Mouse (Mus musculus) heart, postnatal 0 days (tissue): Measurements from ENCODE around the gene Hsf5. TPM values are rescaled to one million over a fixed set of nuclear protein-coding genes. Genes with fewer than 3 reads are reported as not detected.

Source experiments
- ATAC-seq: fragments of 200-750 bp; cut with Nextera tagmentation; 2 replicates; pipeline ENCODE4 v1.8.0; 2017; ENCODE audit warnings: low read depth, moderate number of reproducible peaks, moderate library complexity; ENCODE audit not compliant: insufficient read depth
- DNase-seq: peaks from one replicate; pipeline ENCODE4 v3.0.0-alpha.2; 2016; ENCODE audit warnings: low spot score
- H3K27ac ChIP-seq: fragments of 300-500 bp; sonication (generic); 2 replicates; pipeline ENCODE4 v1.5.1; 2014; ENCODE audit warnings: low read depth, mild to moderate bottlenecking
- H3K27me3 ChIP-seq: fragments of 300-500 bp; sonication (generic); 2 replicates; pipeline ENCODE4 v1.6.1; 2014; ENCODE audit warnings: low read length, mixed read lengths; ENCODE audit not compliant: control insufficient read depth, insufficient read depth
- H3K36me3 ChIP-seq: fragments of 300-500 bp; sonication (generic); replicated peaks from 2 replicates; pipeline ENCODE4 v1.6.1; 2014; ENCODE audit warnings: low read length, mixed read lengths; ENCODE audit not compliant: control insufficient read depth, insufficient read depth
- H3K4me1 ChIP-seq: fragments of 300-500 bp; sonication (generic); 2 replicates; pipeline ENCODE4 v1.6.1; 2014; ENCODE audit warnings: antibody characterized with exemption; ENCODE audit not compliant: control insufficient read depth, insufficient read depth
- H3K4me2 ChIP-seq: fragments of 300-500 bp; sonication (generic); 2 replicates; pipeline ENCODE4 v1.6.1; 2014; ENCODE audit warnings: low read depth, mild to moderate bottlenecking, low read length, moderate library complexity
- H3K4me3 ChIP-seq: fragments of 300-500 bp; sonication (generic); 2 replicates; pipeline ENCODE4 v1.5.1; 2014; ENCODE audit warnings: low read depth, low read length
- H3K9ac ChIP-seq: fragments of 300-500 bp; sonication (generic); replicated peaks from 2 replicates; pipeline ENCODE4 v1.6.1; 2014; ENCODE audit warnings: low read depth, low read length, mixed read lengths
- H3K9me3 ChIP-seq: fragments of 300-500 bp; sonication (generic); replicated peaks from 2 replicates; pipeline ENCODE4 v1.6.1; 2016; ENCODE audit warnings: low read length; ENCODE audit not compliant: control insufficient read depth
- CTCF ChIP-seq: IDR thresholded peaks from 2 replicates; pipeline ENCODE4 v1.5.1; 2016; ENCODE audit warnings: antibody characterized with exemption, control low read depth, low read depth
- EP300 ChIP-seq: IDR thresholded peaks from 2 replicates; pipeline ENCODE4 v1.6.1; 2016; ENCODE audit warnings: antibody characterized with exemption, low read depth
- WGBS: fragments of 180-500 bp; shearing (Covaris S2); extraction: QIAGEN DNeasy Blood & Tissue Kit; methylation state at CpG from one replicate; pipeline ENCODE4 v1.1.7; 2014; 5-methylcytosine and 5-hydroxymethylcytosine counted together
- polyA plus RNA-seq: library from polyadenylated mRNA; unstranded; fragments of >200 nt; fragmentation: Nextera tagmentation; extraction: Ambion mirVana; gene quantifications from 2 replicates; pipeline ENCODE4 v1.2.1, GENCODE M21; 2015
- total RNA-seq: library from RNA; depleted of rRNA; stranded (reverse); fragments of >200 nt; gene quantifications from 2 replicates; pipeline ENCODE4 v1.2.3, GENCODE M21; 2014; ENCODE audit warnings: low replicate concordance

Gene Hsf5
- total and polyA plus RNA-seq, 2 experiments from 2014 or later: 0.03 TPM; not detected in 1

- no peaks in the 10 kb centered on the region for H3K9me3 ChIP-seq
- H3K27me3 ChIP-seq: peaks cover 15% of the 10 kb centered on the region
- no peaks in the 10 kb centered on the region for H3K4me1 ChIP-seq
- no peak for TF ChIP-seq EP300
- TF ChIP-seq CTCF: no peak
- no peaks in the 10 kb centered on the region for H3K36me3 ChIP-seq
- no peak overlapping the region for H3K9ac ChIP-seq
- no peak overlapping the region for H3K27ac ChIP-seq
- no peak for DNase-seq
- ATAC-seq: no peak
- H3K4me2 ChIP-seq: no peak overlapping the region
- WGBS: 66% methylated on average over 12 of the region's 12 CpGs
- H3K4me3 ChIP-seq: no peak overlapping the region
Measured at GRCm38 (mm10) chr11:87666256-87667035, 49.5 kb downstream of the Hsf5 start.

DNA sequence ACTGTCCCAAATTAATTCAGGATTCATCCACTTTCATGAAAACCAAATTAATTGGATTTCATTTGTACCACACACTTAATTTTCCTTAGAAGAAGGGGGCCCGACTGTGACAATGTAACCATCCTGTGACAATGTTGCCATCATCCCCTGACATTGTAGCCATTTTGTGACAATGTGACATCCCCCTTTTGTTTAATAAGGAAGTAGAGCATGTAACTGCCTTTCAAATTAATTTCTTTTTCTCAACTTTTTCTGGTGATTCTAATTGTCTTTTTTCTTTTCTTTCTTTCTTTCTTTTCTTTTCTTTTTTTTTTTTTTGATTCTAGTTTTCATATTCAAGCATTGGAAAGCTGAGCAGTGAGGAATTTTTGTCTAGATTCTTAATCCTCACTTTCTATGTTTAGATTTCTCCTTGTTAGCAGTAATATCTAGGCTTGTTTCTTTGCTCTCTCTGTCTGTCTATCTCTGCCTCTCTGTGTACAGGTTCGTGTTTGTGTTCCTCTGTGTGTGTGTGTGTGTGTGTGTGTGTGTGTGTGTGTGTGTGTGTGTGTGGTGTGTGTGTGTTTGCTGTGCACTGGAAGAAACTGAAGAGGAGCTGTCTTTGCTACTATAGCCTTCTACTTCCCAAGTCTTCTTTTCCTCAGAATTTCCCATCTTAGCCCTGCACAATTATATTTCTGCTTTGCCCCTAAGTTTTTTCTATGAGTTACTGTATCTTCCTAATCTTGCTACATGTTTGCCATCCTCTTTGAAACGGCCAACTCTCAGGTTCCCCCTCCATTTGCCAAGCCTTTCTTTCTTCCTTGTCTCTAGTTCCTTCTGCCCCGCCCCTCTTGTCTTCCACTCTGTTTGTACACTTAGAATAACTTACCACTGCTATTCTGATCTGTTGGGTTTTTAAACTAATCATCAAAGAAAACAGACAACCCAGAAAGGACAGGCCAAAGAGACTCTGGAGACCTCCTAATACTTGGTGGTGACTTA is 50.4 kb downstream of the Hsf5 start:
- H3K36me3 ChIP-seq: no peaks in the 10 kb centered on the region
- peaks cover 15% of the 10 kb centered on the region for H3K27me3 ChIP-seq
- H3K4me3 ChIP-seq: no peak overlapping the region
- no peaks in the 10 kb centered on the region for H3K4me1 ChIP-seq
- no peak for TF ChIP-seq CTCF
- no peak for TF ChIP-seq EP300
- no peak for ATAC-seq
- H3K4me2 ChIP-seq: no peak overlapping the region
- no peaks in the 10 kb centered on the region for H3K9me3 ChIP-seq
- DNase-seq: no peak
- H3K9ac ChIP-seq: no peak overlapping the region
- WGBS: 50% methylated on average over 4 of the region's 4 CpGs
- no peak overlapping the region for H3K27ac ChIP-seq

DNA sequence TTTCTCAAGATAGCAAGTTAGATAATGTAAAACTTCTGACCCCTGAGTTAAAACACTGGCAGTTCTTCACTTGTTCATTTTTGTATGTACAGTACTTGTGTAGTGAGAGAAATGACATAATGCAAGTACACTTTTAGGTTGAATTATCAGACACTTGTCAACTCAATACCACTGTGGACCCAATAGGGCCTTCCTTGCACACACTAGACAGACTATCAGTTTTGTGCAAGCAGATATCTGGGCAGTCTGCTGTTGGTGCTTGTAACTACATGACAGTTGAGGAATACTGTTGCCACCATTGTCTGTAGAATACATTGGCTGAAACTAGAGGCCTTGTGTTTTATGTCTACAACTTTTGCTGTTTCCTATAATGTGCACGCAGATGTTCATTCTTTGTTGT is 56.3 kb downstream of the Hsf5 start:
- H3K4me1 ChIP-seq: no peaks in the 10 kb centered on the region
- H3K27me3 ChIP-seq: no peaks in the 10 kb centered on the region
- H3K9me3 ChIP-seq: no peaks in the 10 kb centered on the region
- DNase-seq (no peak), ATAC-seq (no peak)
- no peak overlapping the region for H3K27ac ChIP-seq
- H3K36me3 ChIP-seq: no peaks in the 10 kb centered on the region
- no peak overlapping the region for H3K9ac ChIP-seq
- H3K4me3 ChIP-seq: no peak overlapping the region
- TF ChIP-seq CTCF (no peak), EP300 (no peak)
- 86% methylated on average over 1 of the region's 1 CpGs for WGBS
- no peak overlapping the region for H3K4me2 ChIP-seq

GRCm38 (mm10) chr11:87675606-87676005 is 58.6 kb downstream of the Hsf5 start:
- WGBS: 84% methylated on average over 6 of the region's 6 CpGs

DNA sequence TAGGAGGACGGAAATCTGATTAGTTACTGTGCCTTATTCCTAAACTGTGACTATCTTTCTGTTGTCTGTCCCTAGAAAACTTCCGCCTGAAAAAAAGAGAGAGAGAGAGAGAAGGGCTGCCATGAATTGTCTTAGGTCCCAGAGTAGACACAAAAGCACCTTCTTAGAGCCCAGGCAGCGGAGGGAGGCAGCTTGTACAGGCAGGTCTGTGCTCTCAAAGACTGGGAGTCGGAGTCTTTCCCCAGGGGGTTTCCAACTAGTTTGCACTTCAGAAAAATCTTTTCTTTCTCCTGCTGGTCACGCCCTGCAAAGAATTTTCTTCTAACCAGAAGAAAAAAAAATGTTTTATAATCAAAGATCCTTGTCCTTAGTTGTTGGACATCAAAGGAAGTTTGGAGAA is 60.8 kb downstream of the Hsf5 start:
- no peak overlapping the region for H3K27ac ChIP-seq
- H3K4me1 ChIP-seq: no peaks in the 10 kb centered on the region
- H3K4me3 ChIP-seq: no peak overlapping the region
- DNase-seq (no peak), ATAC-seq (no peak)
- no peaks in the 10 kb centered on the region for H3K27me3 ChIP-seq
- H3K36me3 ChIP-seq: no peaks in the 10 kb centered on the region
- H3K9ac ChIP-seq: no peak overlapping the region
- WGBS: 52% methylated on average over 5 of the region's 5 CpGs
- TF ChIP-seq EP300: no peak
- no peak for TF ChIP-seq CTCF
- no peak overlapping the region for H3K4me2 ChIP-seq
- no peaks in the 10 kb centered on the region for H3K9me3 ChIP-seq

More at GRCm38 (mm10) chr11:87675606-87676005, 58.6 kb downstream of the Hsf5 start:
- H3K27ac ChIP-seq: no peak overlapping the region
- H3K9me3 ChIP-seq: no peaks in the 10 kb centered on the region
- no peaks in the 10 kb centered on the region for H3K36me3 ChIP-seq
- no peak overlapping the region for H3K4me2 ChIP-seq
- H3K27me3 ChIP-seq: no peaks in the 10 kb centered on the region
- no peaks in the 10 kb centered on the region for H3K4me1 ChIP-seq
- no peak overlapping the region for H3K4me3 ChIP-seq
- DNase-seq (no peak), ATAC-seq (no peak)
- no peak for TF ChIP-seq EP300
- TF ChIP-seq CTCF: no peak
- no peak overlapping the region for H3K9ac ChIP-seq
